Mouse (Mus musculus): ENCODE measurements at regions not wholly inside any gene's neighbourhood (a gene's known extent, or its start where the extent isn't known, plus 50 kb on each side); places are given as distances from the start of the nearest gene placed in this dataset.

GRCm38 (mm10) chr9:53045788-53046187 is 202.1 kb downstream of the Ddx10 start:
- no peak for TF ChIP-seq POLR2A (IDR thresholded peaks at IDR 0.05; ENCODE audit: low read depth, low read length)
- no peak for TF ChIP-seq CTCF (conservative IDR thresholded peaks at IDR 0.05; ENCODE audit: insufficient read depth, insufficient read length, low read depth, low read length)
- WGBS = 67% methylated on average over 6 of the region's 6 CpGs
- no peaks in the 10 kb centered on the region for H3K27me3 ChIP-seq (replicated peaks; ENCODE audit: control insufficient read depth, insufficient read depth, low read length)
- no peak for DNase-seq
- no peaks in the 10 kb centered on the region for H3K4me1 ChIP-seq (ENCODE audit: control insufficient read depth, insufficient read depth, low read length)
- H3K36me3 ChIP-seq (ENCODE audit: control insufficient read depth, insufficient read depth, low read length) = no peaks in the 10 kb centered on the region
- H3K27ac ChIP-seq (ENCODE audit: insufficient read depth, low read depth, low read length) = no peak overlapping the region
- H3K4me3 ChIP-seq (ENCODE audit: insufficient read depth, low read depth, low read length) = no peak overlapping the region

GRCm38 (mm10) chr9:53033797-53034196 is 214.1 kb downstream of the Ddx10 start:
- H3K4me1 ChIP-seq (ENCODE audit: control insufficient read depth, insufficient read depth, low read length) = no peaks in the 10 kb centered on the region
- no peak overlapping the region for H3K4me3 ChIP-seq (ENCODE audit: insufficient read depth, low read depth, low read length)
- no peak for TF ChIP-seq POLR2A (IDR thresholded peaks at IDR 0.05; ENCODE audit: low read depth, low read length)
- no peak for TF ChIP-seq CTCF (conservative IDR thresholded peaks at IDR 0.05; ENCODE audit: insufficient read depth, insufficient read length, low read depth, low read length)
- DNase-seq = no peak
- no peaks in the 10 kb centered on the region for H3K36me3 ChIP-seq (ENCODE audit: control insufficient read depth, insufficient read depth, low read length)
- no peak overlapping the region for H3K27ac ChIP-seq (ENCODE audit: insufficient read depth, low read depth, low read length)
- H3K27me3 ChIP-seq (replicated peaks; ENCODE audit: control insufficient read depth, insufficient read depth, low read length) = no peaks in the 10 kb centered on the region
- 82% methylated on average over 4 of the region's 4 CpGs for WGBS

DNA sequence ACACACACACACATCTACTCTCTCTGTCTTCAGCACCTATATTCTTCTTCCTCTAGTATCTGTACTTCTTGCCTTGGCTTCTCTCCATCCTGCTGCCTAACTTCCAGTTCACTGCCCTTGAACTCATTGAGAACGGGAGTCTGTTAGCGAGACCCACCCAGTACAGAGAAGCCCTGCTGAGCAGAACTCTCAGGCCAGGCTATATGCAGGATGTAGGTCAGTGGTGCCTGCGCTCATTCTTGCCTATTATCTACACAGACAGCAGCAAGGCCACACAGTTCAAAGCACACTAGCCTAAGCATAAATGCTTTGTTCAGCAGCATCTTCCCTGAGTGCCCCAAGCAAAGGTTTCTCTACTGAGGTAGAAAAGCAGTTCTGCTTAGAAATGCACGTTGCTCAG is 225.8 kb downstream of the Ddx10 start:
- TF ChIP-seq CTCF (conservative IDR thresholded peaks at IDR 0.05; ENCODE audit: insufficient read depth, insufficient read length, low read depth, low read length) = no peak

DNA sequence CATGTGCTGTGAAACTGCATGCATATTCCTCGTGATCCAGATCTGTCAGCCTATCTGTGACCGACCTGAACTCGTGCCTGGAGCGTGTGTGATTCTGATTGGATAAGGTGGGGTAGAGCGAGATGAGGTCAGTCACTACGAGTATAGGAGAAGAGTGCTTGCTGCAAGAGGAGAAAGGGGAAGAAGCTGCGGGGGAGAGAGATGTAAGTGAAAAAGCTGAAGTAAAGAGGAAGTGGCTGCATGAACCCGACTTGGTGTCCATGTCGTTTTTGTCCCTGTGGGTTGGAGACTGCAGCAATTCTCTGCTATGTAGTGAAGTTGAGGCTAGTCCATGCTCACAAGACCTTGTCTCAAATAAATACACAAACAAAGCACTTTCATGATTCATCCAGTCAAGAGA is 237.1 kb downstream of the Ddx10 start:
- Histone ChIP-seq H3K27ac (ENCODE audit: insufficient read depth, low read depth, low read length) (no peak overlapping the region), H3K4me1 (ENCODE audit: control insufficient read depth, insufficient read depth, low read length) (no peaks in the 10 kb centered on the region), H3K4me3 (ENCODE audit: insufficient read depth, low read depth, low read length) (no peak overlapping the region), H3K36me3 (ENCODE audit: control insufficient read depth, insufficient read depth, low read length) (no peaks in the 10 kb centered on the region), H3K27me3 (replicated peaks; ENCODE audit: control insufficient read depth, insufficient read depth, low read length) (no peaks in the 10 kb centered on the region)
- TF ChIP-seq POLR2A (IDR thresholded peaks at IDR 0.05; ENCODE audit: low read depth, low read length) = no peak
- no peak for TF ChIP-seq CTCF (conservative IDR thresholded peaks at IDR 0.05; ENCODE audit: insufficient read depth, insufficient read length, low read depth, low read length)
- WGBS = 89% methylated on average over 9 of the region's 9 CpGs
- DNase-seq = no peak

More for the DNA sequence above, 225.8 kb downstream of the Ddx10 start:
- Histone ChIP-seq H3K27ac (ENCODE audit: insufficient read depth, low read depth, low read length) (no peak overlapping the region), H3K4me1 (ENCODE audit: control insufficient read depth, insufficient read depth, low read length) (no peaks in the 10 kb centered on the region), H3K27me3 (replicated peaks; ENCODE audit: control insufficient read depth, insufficient read depth, low read length) (no peaks in the 10 kb centered on the region), H3K36me3 (ENCODE audit: control insufficient read depth, insufficient read depth, low read length) (no peaks in the 10 kb centered on the region), H3K4me3 (ENCODE audit: insufficient read depth, low read depth, low read length) (no peak overlapping the region)
- DNase-seq = no peak
- 67% methylated on average over 4 of the region's 4 CpGs for WGBS

DNA sequence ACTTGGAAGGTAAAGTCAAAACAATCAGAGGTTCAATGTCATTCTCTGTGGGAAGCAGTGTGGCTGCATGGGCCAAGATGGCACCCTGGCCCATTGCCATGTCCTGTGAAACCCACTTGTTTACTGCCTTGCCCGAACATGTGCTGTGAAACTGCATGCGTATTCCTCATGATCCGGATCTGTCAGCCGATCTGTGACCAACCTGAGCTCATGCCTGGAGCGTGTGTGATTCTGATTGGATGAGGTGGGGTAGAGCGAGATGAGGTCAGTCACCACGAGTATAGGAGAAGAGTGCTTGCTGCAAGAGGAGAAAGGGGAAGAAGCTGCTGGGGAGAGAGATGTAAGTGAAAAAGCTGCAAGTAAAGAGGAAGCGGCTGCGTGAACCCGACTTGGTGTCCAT is 240.5 kb downstream of the Ddx10 start:
- H3K4me3 ChIP-seq (ENCODE audit: insufficient read depth, low read depth, low read length) = no peak overlapping the region
- no peaks in the 10 kb centered on the region for H3K36me3 ChIP-seq (ENCODE audit: control insufficient read depth, insufficient read depth, low read length)
- DNase-seq = no peak
- WGBS = 90% methylated on average over 10 of the region's 10 CpGs
- no peak overlapping the region for H3K27ac ChIP-seq (ENCODE audit: insufficient read depth, low read depth, low read length)
- H3K4me1 ChIP-seq (ENCODE audit: control insufficient read depth, insufficient read depth, low read length) = no peaks in the 10 kb centered on the region
- H3K27me3 ChIP-seq (replicated peaks; ENCODE audit: control insufficient read depth, insufficient read depth, low read length) = no peaks in the 10 kb centered on the region
- TF ChIP-seq CTCF (conservative IDR thresholded peaks at IDR 0.05; ENCODE audit: insufficient read depth, insufficient read length, low read depth, low read length) (no peak), POLR2A (IDR thresholded peaks at IDR 0.05; ENCODE audit: low read depth, low read length) (no peak)

DNA sequence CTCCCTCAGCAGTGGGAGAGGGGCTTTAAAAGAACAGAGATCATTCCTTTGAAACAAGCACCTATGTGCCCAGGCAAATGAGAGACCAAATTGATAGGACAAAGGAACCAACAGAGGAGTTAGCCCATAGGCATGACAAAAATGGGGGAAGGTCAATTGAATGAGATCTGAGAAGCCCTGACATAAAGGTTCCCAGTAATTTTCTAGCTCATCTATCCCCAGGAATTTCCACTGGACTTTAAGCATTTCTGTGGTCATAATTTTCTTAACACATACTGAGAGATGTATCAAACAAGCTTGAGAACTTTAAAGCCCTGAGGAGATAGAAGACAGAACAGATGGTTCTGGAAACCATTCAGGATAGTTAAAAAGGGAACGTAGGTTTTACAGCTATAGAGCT is 241.8 kb downstream of the Ddx10 start:
- Histone ChIP-seq H3K27me3 (replicated peaks; ENCODE audit: control insufficient read depth, insufficient read depth, low read length) (no peaks in the 10 kb centered on the region), H3K4me3 (ENCODE audit: insufficient read depth, low read depth, low read length) (no peak overlapping the region), H3K4me1 (ENCODE audit: control insufficient read depth, insufficient read depth, low read length) (no peaks in the 10 kb centered on the region), H3K27ac (ENCODE audit: insufficient read depth, low read depth, low read length) (no peak overlapping the region), H3K36me3 (ENCODE audit: control insufficient read depth, insufficient read depth, low read length) (no peaks in the 10 kb centered on the region)
- WGBS = 67% methylated on average over 1 of the region's 1 CpGs
- no peak for DNase-seq
- no peak for TF ChIP-seq POLR2A (IDR thresholded peaks at IDR 0.05; ENCODE audit: low read depth, low read length)
- no peak for TF ChIP-seq CTCF (conservative IDR thresholded peaks at IDR 0.05; ENCODE audit: insufficient read depth, insufficient read length, low read depth, low read length)

- no peaks in the 10 kb centered on the region for H3K36me3 ChIP-seq (ENCODE audit: control insufficient read depth, insufficient read depth, low read length)
- H3K4me3 ChIP-seq (ENCODE audit: insufficient read depth, low read depth, low read length) = no peak overlapping the region
- H3K27ac ChIP-seq (ENCODE audit: insufficient read depth, low read depth, low read length) = no peak overlapping the region
- TF ChIP-seq POLR2A (IDR thresholded peaks at IDR 0.05; ENCODE audit: low read depth, low read length) (no peak), CTCF (conservative IDR thresholded peaks at IDR 0.05; ENCODE audit: insufficient read depth, insufficient read length, low read depth, low read length) (no peak)
- no peaks in the 10 kb centered on the region for H3K4me1 ChIP-seq (ENCODE audit: control insufficient read depth, insufficient read depth, low read length)
- no peak for DNase-seq
- no peaks in the 10 kb centered on the region for H3K27me3 ChIP-seq (replicated peaks; ENCODE audit: control insufficient read depth, insufficient read depth, low read length)
- 70% methylated on average over 3 of the region's 3 CpGs for WGBS
Observed at GRCm38 (mm10) chr9:53004253-53004978, 243.4 kb downstream of the Ddx10 start.
